Mouse (Mus musculus) ES-E14 (cell line): Measurements from ENCODE around the gene Cyp4b1.

Experiments used
- CHD2 ChIP-seq: IDR thresholded peaks from 2 replicates; pipeline ENCODE4 v1.6.1; 2014; ENCODE audit warnings: mild to moderate bottlenecking, low read depth, low read length, inconsistent platforms
- HCFC1 ChIP-seq: IDR thresholded peaks from 2 replicates; pipeline ENCODE4 v1.6.1; 2012; ENCODE audit warnings: low read length, inconsistent platforms, borderline replicate concordance; ENCODE audit not compliant: insufficient read depth
- MAFK ChIP-seq: IDR thresholded peaks from 2 replicates; pipeline ENCODE4 v1.6.1; 2014; ENCODE audit warnings: mild to moderate bottlenecking, low read depth, low read length, inconsistent platforms; ENCODE audit not compliant: insufficient read depth
- ZC3H11A ChIP-seq: IDR thresholded peaks from 2 replicates; pipeline ENCODE4 v1.6.1; 2012; ENCODE audit warnings: low read depth, mild to moderate bottlenecking, inconsistent platforms, low read length, borderline replicate concordance
- ZNF384 ChIP-seq: IDR thresholded peaks from 2 replicates; pipeline ENCODE4 v1.6.1; 2012; ENCODE audit warnings: low read depth, low read length, inconsistent platforms

DNA sequence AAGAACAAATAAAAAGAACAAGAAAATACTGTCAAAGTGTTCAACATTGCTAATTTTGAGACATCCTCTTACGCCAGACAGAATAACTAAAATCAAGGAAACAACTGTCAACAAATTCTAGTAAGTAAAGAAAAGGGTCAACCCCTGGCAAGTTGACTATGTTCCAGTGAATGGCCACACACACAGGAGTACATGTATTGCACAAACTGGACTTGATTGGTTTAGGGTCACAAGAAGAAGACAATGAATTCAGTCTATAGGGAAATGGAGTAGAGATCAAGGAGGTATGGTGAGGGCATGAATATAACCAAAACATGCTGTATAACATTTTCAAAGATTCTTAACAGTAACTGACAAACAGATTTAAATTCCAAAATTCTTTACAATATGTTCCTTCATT is 51.2 kb downstream of the Cyp4b1 start:
- TF ChIP-seq MAFK (no peak), CHD2 (no peak), ZNF384 (no peak), HCFC1 (no peak), ZC3H11A (no peak)
